Mouse (Mus musculus) brain, embryonic 18.5 days (tissue): Measurements from ENCODE around the gene Ankdd1a.
A peak's percentile ranks its signal among the peaks of the same experiment; 100 is the strongest.

Source experiments
- DNase-seq: peaks from one replicate; pipeline ENCODE4 v3.0.0-alpha.2; 2012; ENCODE audit warnings: low read depth, low spot score

Ankdd1a gene

GRCm38 (mm10) chr9:65502721-65503505 is 17.1 kb downstream of the Ankdd1a start:
- no peak for DNase-seq

- DNase-seq, result no peak
Observed at GRCm38 (mm10) chr9:65502146-65502545, 17.8 kb downstream of the Ankdd1a start.

- no peak for DNase-seq
Observed at GRCm38 (mm10) chr9:65492851-65493250, 27.1 kb downstream of the Ankdd1a start.

GRCm38 (mm10) chr9:65492351-65492750 is 27.6 kb downstream of the Ankdd1a start:
- DNase-seq, result no peak

GRCm38 (mm10) chr9:65491476-65491875 is 28.5 kb downstream of the Ankdd1a start:
- no peak for DNase-seq

- no peak for DNase-seq
Observed at GRCm38 (mm10) chr9:65480071-65480470, 39.9 kb downstream of the Ankdd1a start.

GRCm38 (mm10) chr9:65479158-65479557 is 40.8 kb downstream of the Ankdd1a start:
- DNase-seq, result no peak

- no peak for DNase-seq
Observed at GRCm38 (mm10) chr9:65472769-65473168, 47.2 kb downstream of the Ankdd1a start.

- DNase-seq, result no peak
Observed at GRCm38 (mm10) chr9:65467686-65468085, 52.3 kb downstream of the Ankdd1a start.

GRCm38 (mm10) chr9:65465241-65465640 is 54.8 kb downstream of the Ankdd1a start:
- DNase-seq, result no peak

GRCm38 (mm10) chr9:65464161-65464560 is 55.8 kb downstream of the Ankdd1a start:
- DNase-seq, result no peak

GRCm38 (mm10) chr9:65462544-65462943 is 57.4 kb downstream of the Ankdd1a start:
- DNase-seq, result no peak

- peak; percentile 83 for DNase-seq
Observed at GRCm38 (mm10) chr9:65460732-65461442, 59.1 kb downstream of the Ankdd1a start, which contains the start of gene Spg21. Gene Spg21 (plus strand): TSS chr9:65460947.

- no peak for DNase-seq
Observed at GRCm38 (mm10) chr9:65460198-65460597, 59.8 kb downstream of the Ankdd1a start.

- DNase-seq, result no peak
Observed at GRCm38 (mm10) chr9:65458975-65459374, 61.0 kb downstream of the Ankdd1a start.

- DNase-seq, result no peak
Observed at GRCm38 (mm10) chr9:65447951-65448350, 72.0 kb downstream of the Ankdd1a start.

GRCm38 (mm10) chr9:65444692-65445091 is 75.3 kb downstream of the Ankdd1a start:
- DNase-seq, result no peak
